Mouse (Mus musculus) thymus, adult 2 months (tissue): ENCODE data around the gene Trank1.

Experiments
- CTCF ChIP-seq: fragments of 200-500 bp; IDR thresholded peaks from 2 replicates; pipeline ENCODE4 v1.5.1; 2012; ENCODE audit warnings: mild to moderate bottlenecking, control low read depth, low read length, moderate library complexity, borderline replicate concordance; ENCODE audit not compliant: control insufficient read depth, poor library complexity, insufficient read depth; ENCODE audit errors: extremely low read depth
- POLR2A ChIP-seq: fragments of 200-500 bp; IDR thresholded peaks from 2 replicates; pipeline ENCODE4 v1.6.1; 2012; ENCODE audit warnings: mild to moderate bottlenecking, low read length, control low read depth, moderate library complexity; ENCODE audit not compliant: control insufficient read depth, poor library complexity, insufficient read depth; ENCODE audit errors: extremely low read depth

DNA sequence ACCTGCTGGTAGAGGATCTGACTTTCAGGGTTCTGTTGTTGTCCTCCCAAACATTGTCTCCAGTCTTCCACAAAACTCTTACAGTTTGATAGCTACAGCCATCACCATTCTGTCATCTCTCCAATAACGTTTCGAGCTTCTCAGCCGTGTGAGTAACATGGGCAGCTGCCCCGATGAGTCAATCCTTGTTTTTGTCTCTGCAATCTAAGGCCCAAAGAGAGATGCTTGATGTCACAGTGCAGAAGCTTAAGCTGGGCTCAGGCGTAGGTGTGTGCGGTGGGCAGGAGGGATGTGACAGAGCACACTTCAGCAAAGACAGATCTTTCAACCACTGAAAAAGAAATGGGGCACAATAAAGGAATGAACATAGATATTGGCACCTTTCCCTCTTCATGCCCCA lies 7.5 kb upstream of the Trank1 start:
- no peak for TF ChIP-seq CTCF
- no peak for TF ChIP-seq POLR2A
